Mouse (Mus musculus) erythroblast, embryonic 14.5 days (primary cell): Measurements from ENCODE around the gene Ddx23.

Experiments
- GATA1 ChIP-seq: IDR thresholded peaks from 2 replicates; pipeline ENCODE4 v1.6.1; 2012; ENCODE audit warnings: low read length, inconsistent platforms, mixed read lengths
- TAL1 ChIP-seq: IDR thresholded peaks from 3 replicates; pipeline ENCODE4 v1.6.1; 2012; ENCODE audit warnings: low read length, inconsistent platforms, mixed read lengths

GRCm38 (mm10) chr15:98622721-98623120, 40.0 kb downstream of the Ddx23 start:
- TF ChIP-seq GATA1, result no peak
- TF ChIP-seq TAL1, result no peak
